Mouse (Mus musculus) monocyte, adult 5-6 weeks (primary cell): ENCODE measurements around the gene Onecut1. TPM values are rescaled to one million over a fixed set of nuclear protein-coding genes. Genes with fewer than 3 reads are reported as not detected.
A peak's percentile ranks its signal among the peaks of the same experiment; 100 is the strongest.

Source experiments
- ATAC-seq: fragments of 153-309, 156-312 bp; replicated peaks from 2 replicates; pipeline ENCODE4 v1.8.0; 2017; ENCODE audit warnings: mild to moderate bottlenecking; ENCODE audit not compliant: low TSS enrichment, insufficient number of reproducible peaks, severe bottlenecking, poor library complexity, low FRiP score
- total RNA-seq: library from RNA; stranded (forward); fragments of 200-1000, 200-491, 200-594 nt; gene quantifications from 3 replicates; pipeline ENCODE4 v1.2.3, GENCODE M21; 2017

Gene Onecut1
- not detected in 3 replicates for total RNA-seq

- no peak for ATAC-seq
Measured at GRCm38 (mm10) chr9:74861561-74861980, at the start of gene Onecut1. Gene Onecut1 (plus strand): TSS chr9:74861921.

GRCm38 (mm10) chr9:74819736-74820511 is 41.8 kb upstream of the Onecut1 start:
- no peak for ATAC-seq

GRCm38 (mm10) chr9:74825102-74825501 is 36.6 kb upstream of the Onecut1 start:
- peak; percentile 77; the same call in 1 of the 2 replicates for ATAC-seq

- ATAC-seq, result no peak
Measured at GRCm38 (mm10) chr9:74829206-74829605, 32.5 kb upstream of the Onecut1 start.

GRCm38 (mm10) chr9:74842890-74843289 is 18.8 kb upstream of the Onecut1 start:
- ATAC-seq, result no peak

GRCm38 (mm10) chr9:74846867-74847830 is 14.6 kb upstream of the Onecut1 start:
- ATAC-seq, result no peak

- no peak for ATAC-seq
Measured at GRCm38 (mm10) chr9:74848411-74849194, 13.1 kb upstream of the Onecut1 start.

GRCm38 (mm10) chr9:74849195-74849978 is 12.3 kb upstream of the Onecut1 start:
- ATAC-seq, result no peak

- no peak for ATAC-seq
Measured at GRCm38 (mm10) chr9:74849979-74850780, 11.5 kb upstream of the Onecut1 start.

- no peak for ATAC-seq
Measured at GRCm38 (mm10) chr9:74850781-74851145, 11.0 kb upstream of the Onecut1 start.

- ATAC-seq, result no peak
Measured at GRCm38 (mm10) chr9:74851601-74852000, 10.1 kb upstream of the Onecut1 start.

GRCm38 (mm10) chr9:74852361-74852760 is 9.4 kb upstream of the Onecut1 start:
- ATAC-seq, result no peak

GRCm38 (mm10) chr9:74853191-74854072 is 8.3 kb upstream of the Onecut1 start:
- ATAC-seq, result no peak

GRCm38 (mm10) chr9:74854073-74854591 is 7.6 kb upstream of the Onecut1 start:
- ATAC-seq, result no peak

GRCm38 (mm10) chr9:74855446-74855845 is 6.3 kb upstream of the Onecut1 start:
- no peak for ATAC-seq
